Mouse (Mus musculus): ENCODE results near the gene Notch4. TPM values are rescaled to one million over a fixed set of nuclear protein-coding genes. Genes with fewer than 3 reads are reported as not detected.
A peak's percentile ranks its signal among the peaks of the same experiment; 100 is the strongest.

The Notch4 gene
- polyA plus RNA-seq, 1 experiment = 1.0 TPM

DNA sequence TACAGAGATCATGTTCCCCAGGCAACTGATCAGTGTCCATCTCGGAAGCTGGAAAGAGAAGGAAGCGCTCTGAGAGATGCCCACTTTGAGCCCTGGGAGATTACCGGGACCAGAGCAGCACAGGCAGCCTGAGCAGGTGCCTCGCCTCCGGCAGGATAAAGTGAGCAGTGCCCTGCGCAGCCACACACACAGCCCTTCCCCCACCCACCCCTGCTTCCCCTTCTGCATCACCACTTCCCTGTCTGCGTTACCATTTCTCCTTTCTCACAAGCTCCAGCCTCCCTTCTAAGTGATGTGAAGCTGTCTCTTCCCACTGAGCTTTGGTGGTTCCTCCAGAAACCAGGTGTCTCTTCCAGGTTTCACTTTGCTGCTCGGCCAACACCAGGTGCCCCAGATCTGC, 2.9 kb upstream of the Notch4 start:
- Histone ChIP-seq H3K27ac (ENCODE audit: control insufficient read depth, insufficient read depth, low read depth, low read length, poor library complexity) (peak overlapping the region; percentile 74), H3K4me1 (ENCODE audit: control insufficient read depth, insufficient read depth, low read length) (peaks cover 3% of the 10 kb centered on the region), H3K4me3 (replicated peaks; ENCODE audit: control insufficient read depth, low read depth, low read length) (peak overlapping the region; percentile 58)
- WGBS = 2% methylated on average over 8 of the region's 8 CpGs
- TF ChIP-seq CTCF (IDR thresholded peaks at IDR 0.05; ENCODE audit: control insufficient read depth, insufficient read depth, low read length) = no peak
- TF ChIP-seq POLR2A (IDR thresholded peaks at IDR 0.05; ENCODE audit: borderline replicate concordance, control insufficient read depth, low read depth, low read length) = peak; percentile 56; the same call in 1 of the 2 replicates

DNA sequence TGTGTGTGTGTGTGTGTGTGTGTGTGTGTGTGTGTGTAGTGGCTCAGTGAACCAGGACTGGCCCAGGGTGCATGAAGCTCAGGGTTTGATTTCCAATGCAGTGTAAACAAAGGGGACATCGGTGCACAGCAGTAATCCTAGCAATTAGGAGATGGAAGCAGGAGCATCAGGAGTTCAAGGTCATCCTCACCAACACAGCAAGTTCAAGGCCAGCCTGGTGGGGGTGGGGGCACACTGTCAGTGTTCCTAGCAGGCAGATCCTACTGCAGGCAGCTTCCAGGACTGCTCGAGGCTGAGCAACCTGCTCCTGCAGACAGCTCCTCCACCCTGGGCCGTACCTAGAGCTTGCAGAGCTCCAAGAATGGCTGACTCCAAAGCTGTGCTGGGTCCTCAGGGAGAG, 1.5 kb upstream of the Notch4 start:
- no peak for TF ChIP-seq CTCF (IDR thresholded peaks at IDR 0.05; ENCODE audit: control insufficient read depth, insufficient read depth, low read length)
- TF ChIP-seq POLR2A (IDR thresholded peaks at IDR 0.05; ENCODE audit: borderline replicate concordance, control insufficient read depth, low read depth, low read length) = no peak
- H3K27ac ChIP-seq (ENCODE audit: control insufficient read depth, insufficient read depth, low read depth, low read length, poor library complexity) = no peak overlapping the region
- no peak overlapping the region for H3K4me3 ChIP-seq (replicated peaks; ENCODE audit: control insufficient read depth, low read depth, low read length)
- 79% methylated on average over 3 of the region's 3 CpGs for WGBS
- H3K4me1 ChIP-seq (ENCODE audit: control insufficient read depth, insufficient read depth, low read length) = peaks cover 3% of the 10 kb centered on the region

GRCm38 (mm10) chr17:34563354-34563753, 714 bp upstream of the Notch4 start:
- Histone ChIP-seq H3K27ac (ENCODE audit: control insufficient read depth, insufficient read depth, low read depth, low read length, poor library complexity) (no peak overlapping the region), H3K4me1 (ENCODE audit: control insufficient read depth, insufficient read depth, low read length) (peaks cover 3% of the 10 kb centered on the region), H3K4me3 (replicated peaks; ENCODE audit: control insufficient read depth, low read depth, low read length) (no peak overlapping the region)
- no peak for TF ChIP-seq POLR2A (IDR thresholded peaks at IDR 0.05; ENCODE audit: borderline replicate concordance, control insufficient read depth, low read depth, low read length)
- TF ChIP-seq CTCF (IDR thresholded peaks at IDR 0.05; ENCODE audit: control insufficient read depth, insufficient read depth, low read length) = no peak
- 83% methylated on average over 11 of the region's 11 CpGs for WGBS

DNA sequence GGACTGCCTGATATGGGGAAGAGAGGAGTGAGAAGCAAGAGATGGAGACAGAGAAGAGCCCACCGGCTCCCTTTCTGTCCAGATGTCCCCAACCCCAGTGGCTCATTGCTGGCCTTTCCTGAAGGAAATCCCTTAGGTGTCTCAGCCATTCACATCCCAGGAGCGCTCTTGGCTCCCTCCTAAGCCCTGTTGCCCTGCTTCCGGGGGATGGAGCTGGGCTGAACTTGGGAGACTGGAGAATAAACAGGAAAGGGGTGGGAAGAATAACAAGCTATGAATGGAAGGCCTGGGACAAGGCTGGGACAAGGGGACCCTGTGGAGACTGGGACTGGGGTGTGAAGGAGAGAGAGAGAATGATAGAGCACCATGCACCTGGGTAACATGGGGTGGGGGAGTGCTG, 728 bp downstream of the Notch4 start:
- no peak for TF ChIP-seq POLR2A (IDR thresholded peaks at IDR 0.05; ENCODE audit: borderline replicate concordance, control insufficient read depth, low read depth, low read length)
- TF ChIP-seq CTCF (IDR thresholded peaks at IDR 0.05; ENCODE audit: control insufficient read depth, insufficient read depth, low read length) = no peak
- Histone ChIP-seq H3K4me1 (ENCODE audit: control insufficient read depth, insufficient read depth, low read length) (peaks cover 3% of the 10 kb centered on the region), H3K4me3 (replicated peaks; ENCODE audit: control insufficient read depth, low read depth, low read length) (no peak overlapping the region), H3K27ac (ENCODE audit: control insufficient read depth, insufficient read depth, low read depth, low read length, poor library complexity) (no peak overlapping the region)
- 83% methylated on average over 3 of the region's 3 CpGs for WGBS

- no peak overlapping the region for H3K4me3 ChIP-seq (replicated peaks; ENCODE audit: control insufficient read depth, low read depth, low read length)
- TF ChIP-seq CTCF (IDR thresholded peaks at IDR 0.05; ENCODE audit: control insufficient read depth, insufficient read depth, low read length) (no peak), POLR2A (IDR thresholded peaks at IDR 0.05; ENCODE audit: borderline replicate concordance, control insufficient read depth, low read depth, low read length) (no peak)
- WGBS = 79% methylated on average over 9 of the region's 9 CpGs
- no peak overlapping the region for H3K27ac ChIP-seq (ENCODE audit: control insufficient read depth, insufficient read depth, low read depth, low read length, poor library complexity)
- H3K4me1 ChIP-seq (ENCODE audit: control insufficient read depth, insufficient read depth, low read length) = no peaks in the 10 kb centered on the region
These were observed 3.2 kb downstream of the Notch4 start for GRCm38 (mm10) chr17:34567311-34567710.

DNA sequence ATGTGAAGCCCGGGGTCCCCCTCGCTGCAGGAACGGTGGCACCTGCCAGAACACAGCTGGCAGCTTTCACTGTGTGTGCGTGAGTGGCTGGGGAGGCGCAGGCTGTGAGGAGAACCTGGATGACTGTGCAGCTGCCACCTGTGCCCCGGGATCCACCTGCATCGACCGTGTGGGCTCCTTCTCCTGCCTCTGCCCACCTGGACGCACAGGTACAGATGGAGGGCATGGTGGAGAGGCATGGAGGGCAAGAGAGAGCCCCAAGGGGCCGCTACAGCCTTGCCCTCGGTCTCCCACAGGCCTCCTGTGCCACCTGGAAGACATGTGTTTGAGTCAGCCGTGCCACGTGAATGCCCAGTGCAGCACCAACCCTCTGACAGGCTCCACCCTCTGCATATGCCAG, 4.4 kb downstream of the Notch4 start:
- no peak overlapping the region for H3K4me3 ChIP-seq (replicated peaks; ENCODE audit: control insufficient read depth, low read depth, low read length)
- 77% methylated on average over 13 of the region's 13 CpGs for WGBS
- TF ChIP-seq CTCF (IDR thresholded peaks at IDR 0.05; ENCODE audit: control insufficient read depth, insufficient read depth, low read length) (no peak), POLR2A (IDR thresholded peaks at IDR 0.05; ENCODE audit: borderline replicate concordance, control insufficient read depth, low read depth, low read length) (no peak)
- no peaks in the 10 kb centered on the region for H3K4me1 ChIP-seq (ENCODE audit: control insufficient read depth, insufficient read depth, low read length)
- no peak overlapping the region for H3K27ac ChIP-seq (ENCODE audit: control insufficient read depth, insufficient read depth, low read depth, low read length, poor library complexity)

DNA sequence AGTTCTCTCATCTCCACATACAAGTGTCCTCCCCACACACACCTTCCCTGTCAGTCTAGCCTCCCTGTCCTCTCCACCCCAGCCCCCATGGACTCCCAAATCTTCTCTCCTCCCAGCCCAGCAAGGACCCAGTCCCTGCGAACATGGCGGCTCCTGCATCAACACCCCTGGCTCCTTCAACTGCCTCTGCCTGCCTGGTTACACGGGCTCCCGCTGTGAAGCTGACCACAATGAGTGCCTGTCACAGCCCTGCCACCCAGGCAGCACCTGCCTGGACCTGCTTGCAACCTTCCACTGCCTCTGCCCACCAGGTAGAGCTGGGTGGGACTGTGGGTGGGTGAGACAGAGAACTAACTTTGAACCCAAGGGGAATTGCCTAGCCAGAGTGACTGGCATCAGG, 5.9 kb downstream of the Notch4 start:
- H3K4me1 ChIP-seq (ENCODE audit: control insufficient read depth, insufficient read depth, low read length) = no peaks in the 10 kb centered on the region
- H3K4me3 ChIP-seq (replicated peaks; ENCODE audit: control insufficient read depth, low read depth, low read length) = no peak overlapping the region
- TF ChIP-seq POLR2A (IDR thresholded peaks at IDR 0.05; ENCODE audit: borderline replicate concordance, control insufficient read depth, low read depth, low read length) = no peak
- TF ChIP-seq CTCF (IDR thresholded peaks at IDR 0.05; ENCODE audit: control insufficient read depth, insufficient read depth, low read length) = no peak
- 72% methylated on average over 4 of the region's 4 CpGs for WGBS
- H3K27ac ChIP-seq (ENCODE audit: control insufficient read depth, insufficient read depth, low read depth, low read length, poor library complexity) = no peak overlapping the region

DNA sequence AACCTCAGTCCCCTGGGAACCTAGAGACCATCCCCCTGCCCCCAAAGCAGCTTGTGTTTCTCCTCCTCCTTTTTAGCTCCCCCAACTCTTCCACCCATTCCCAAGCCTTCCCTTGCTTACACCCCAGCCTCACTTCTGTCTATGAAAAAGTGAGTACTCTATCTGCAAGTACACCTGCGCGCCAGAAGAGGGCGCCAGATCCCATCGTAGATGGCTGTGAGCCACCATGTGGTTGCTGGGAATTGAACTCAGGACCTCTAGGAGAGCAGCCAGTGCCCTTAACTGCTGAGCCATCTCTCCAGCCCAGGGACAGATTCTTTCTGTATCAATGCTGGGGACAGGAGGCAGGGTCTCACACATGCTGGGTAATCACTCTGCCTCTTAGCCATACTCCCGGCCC, 7.8 kb downstream of the Notch4 start:
- Histone ChIP-seq H3K27ac (ENCODE audit: control insufficient read depth, insufficient read depth, low read depth, low read length, poor library complexity) (no peak overlapping the region), H3K4me3 (replicated peaks; ENCODE audit: control insufficient read depth, low read depth, low read length) (no peak overlapping the region), H3K4me1 (ENCODE audit: control insufficient read depth, insufficient read depth, low read length) (no peaks in the 10 kb centered on the region)
- 26% methylated on average over 5 of the region's 5 CpGs for WGBS
- peak; percentile 82 for TF ChIP-seq CTCF (IDR thresholded peaks at IDR 0.05; ENCODE audit: control insufficient read depth, insufficient read depth, low read length)
- TF ChIP-seq POLR2A (IDR thresholded peaks at IDR 0.05; ENCODE audit: borderline replicate concordance, control insufficient read depth, low read depth, low read length) = no peak

GRCm38 (mm10) chr17:34572361-34572760, 8.3 kb downstream of the Notch4 start:
- WGBS = 65% methylated on average over 15 of the region's 15 CpGs
- TF ChIP-seq CTCF (IDR thresholded peaks at IDR 0.05; ENCODE audit: control insufficient read depth, insufficient read depth, low read length) (no peak), POLR2A (IDR thresholded peaks at IDR 0.05; ENCODE audit: borderline replicate concordance, control insufficient read depth, low read depth, low read length) (no peak)
- no peak overlapping the region for H3K4me3 ChIP-seq (replicated peaks; ENCODE audit: control insufficient read depth, low read depth, low read length)
- no peak overlapping the region for H3K27ac ChIP-seq (ENCODE audit: control insufficient read depth, insufficient read depth, low read depth, low read length, poor library complexity)
- no peaks in the 10 kb centered on the region for H3K4me1 ChIP-seq (ENCODE audit: control insufficient read depth, insufficient read depth, low read length)

All from bone marrow, adult 2 months (tissue).